Mouse (Mus musculus) C2C12 (cell line): ENCODE results near the gene Pnpla3.

Experiments used
- CEBPB ChIP-seq: IDR thresholded peaks from one replicate; pipeline ENCODE4 v1.6.1; 2011; ENCODE audit warnings: low read depth, mild to moderate bottlenecking, control low read depth, moderate library complexity
- CTCF ChIP-seq: IDR thresholded peaks from one replicate; pipeline ENCODE4 v1.5.1; 2011; ENCODE audit not compliant: control insufficient read depth, insufficient read depth, insufficient read length

GRCm38 (mm10) chr15:84121036-84121435 is 46.6 kb upstream of the Pnpla3 start:
- TF ChIP-seq CTCF (no peak), CEBPB (no peak)
